ENCODE assay signal across 24 mouse cellular contexts in the genomic region with DNA sequence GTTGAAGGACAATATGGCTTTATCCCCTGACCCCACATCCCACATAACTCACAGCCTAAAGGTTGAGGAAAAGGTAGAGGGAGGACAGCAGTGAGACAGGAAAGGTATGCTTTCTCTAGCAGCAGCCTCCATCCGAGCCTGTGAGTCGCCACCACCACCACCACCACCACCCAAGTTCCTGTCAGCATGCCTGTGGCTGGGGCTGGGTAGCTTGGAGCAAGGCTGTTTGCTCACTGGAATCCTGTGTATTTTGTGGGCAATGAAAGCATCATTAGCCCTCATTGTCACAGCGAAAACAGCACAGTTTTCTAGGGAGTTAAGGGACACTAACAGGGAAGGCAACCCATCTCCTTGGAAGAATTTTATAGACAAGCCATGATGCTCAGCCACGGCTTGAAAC.
"Had no signal": no experiment of that assay in that cellular context is flagged by ENCODE, and none has a peak within 500 bp of the region (broad histone marks: within the 10 kb centered on the region; RNA-seq: fewer than 3 reads in every experiment).

No protein-coding gene starts in this region.

- H3K4me3 ChIP-seq: gastrocnemius, adult 2 months; heart, embryonic 13.5 days; heart, embryonic 15.5 days; hindbrain, embryonic 12.5 days; limb, embryonic 13.5 days; limb, embryonic 15.5 days; liver, embryonic 12.5 days had no signal

- H3K4me2 ChIP-seq: heart, embryonic 11.5 days; heart, embryonic 13.5 days; heart, embryonic 15.5 days; hindbrain, embryonic 12.5 days; hindbrain, embryonic 14.5 days; limb, embryonic 13.5 days; limb, embryonic 15.5 days; liver, embryonic 12.5 days had no signal

- H3K9me3 ChIP-seq: heart, embryonic 13.5 days; heart, embryonic 15.5 days; limb, embryonic 13.5 days; limb, embryonic 15.5 days had no signal

- DNase-seq: gastrocnemius, adult 2 months; gastrocnemius, postnatal 10 days; gastrocnemius, postnatal 25 days; heart, adult 18-20 months; heart, postnatal 4 days; kidney, adult 18-20 months; kidney, adult 8-10 months; kidney, postnatal 10 days; kidney, postnatal 4 days; layer of hippocampus, adult 9-11 months; layer of hippocampus, postnatal 36 days; left cerebral cortex, postnatal 4 days had no signal

- ATAC-seq: hindbrain, embryonic 16.5 days; inflammation-experienced regulatory T-cells, adult 6 months; intestine, postnatal 0 days; liver, embryonic 12.5 days had no signal

- H3K4me1 ChIP-seq: heart, embryonic 13.5 days; heart, embryonic 15.5 days; hindbrain, embryonic 12.5 days; limb, embryonic 13.5 days; limb, embryonic 15.5 days; liver, embryonic 12.5 days had no signal

- H3K27me3 ChIP-seq: heart, embryonic 13.5 days; heart, embryonic 15.5 days; hindbrain, embryonic 12.5 days; limb, embryonic 13.5 days; limb, embryonic 15.5 days; liver, embryonic 12.5 days had no signal

- H3K9ac ChIP-seq: heart, embryonic 13.5 days; heart, embryonic 15.5 days; hindbrain, embryonic 12.5 days; hindbrain, embryonic 14.5 days; limb, embryonic 13.5 days; limb, embryonic 15.5 days; liver, embryonic 12.5 days; liver, embryonic 14.5 days had no signal

- H3K27ac ChIP-seq: gastrocnemius, adult 2 months; heart, embryonic 13.5 days; heart, embryonic 15.5 days; hindbrain, embryonic 12.5 days; hindbrain, embryonic 14.5 days; limb, embryonic 13.5 days; limb, embryonic 15.5 days; liver, embryonic 12.5 days; liver, embryonic 14.5 days had no signal

- H3K36me3 ChIP-seq: heart, embryonic 13.5 days; heart, embryonic 15.5 days; hindbrain, embryonic 12.5 days; limb, embryonic 13.5 days; limb, embryonic 15.5 days; liver, embryonic 12.5 days had no signal
